10 mouse cellular contexts compared by ENCODE assay signal in genomic region chr3:52035404-52035803, GRCm38 (mm10).
DNase-seq lines count a peak whose midpoint lies in the region; TF ChIP-seq lines count a peak whose summit lies in the region.
"Had no signal": no experiment of that assay in that cellular context is flagged by ENCODE, and none has a peak within 500 bp of the region (broad histone marks: within the 10 kb centered on the region; RNA-seq: fewer than 3 reads in every experiment).

No protein-coding gene starts in this region.

- 53% methylated on average over 8 of the region's 8 CpGs for WGBS in kidney, adult 2 months

- H3K27me3 ChIP-seq in kidney, adult 2 months (replicated peaks; ENCODE audit: control insufficient read depth, insufficient read depth, low read length): no peaks in the 10 kb centered on the region
- H3K27me3 ChIP-seq: hindbrain, embryonic 12.5 days; neural tube, embryonic 13.5 days had no signal

- H3K27ac ChIP-seq in kidney, adult 2 months (ENCODE audit: insufficient read depth, low read depth, low read length): peak overlapping the region; percentile 7; the same call in 1 of the 2 replicates
- H3K27ac ChIP-seq: hindbrain, embryonic 12.5 days; left cerebral cortex, adult 2 months; neural tube, embryonic 13.5 days had no signal

- H3K4me1 ChIP-seq in kidney, adult 2 months (ENCODE audit: control insufficient read depth, insufficient read depth, low read length): peaks cover 10% of the 10 kb centered on the region; the same call in 1 of the 2 replicates

- H3K36me3 ChIP-seq in kidney, adult 2 months (ENCODE audit: control insufficient read depth, insufficient read depth, low read length): no peaks in the 10 kb centered on the region
- H3K36me3 ChIP-seq: hindbrain, embryonic 12.5 days; neural tube, embryonic 13.5 days had no signal

- TF ChIP-seq CTCF in kidney, adult 2 months (conservative IDR thresholded peaks at IDR 0.05; ENCODE audit: insufficient read depth, insufficient read length, low read depth, low read length): no peak

- no peak for TF ChIP-seq POLR2A in kidney, adult 2 months (IDR thresholded peaks at IDR 0.05; ENCODE audit: low read depth, low read length)

- no peak overlapping the region for H3K4me3 ChIP-seq in kidney, adult 2 months (ENCODE audit: insufficient read depth, low read depth, low read length)
- H3K4me3 ChIP-seq: hindbrain, embryonic 12.5 days; left cerebral cortex, adult 2 months; neural tube, embryonic 13.5 days had no signal

- DNase-seq in kidney, adult 2 months: no peak
- DNase-seq in kidney, postnatal 25 days: no peak
- DNase-seq in thymus, postnatal 0 days (ENCODE audit: low spot score): peak; percentile 46
- DNase-seq in thymus, adult 18-20 months: no peak
- peak; percentile 24 for DNase-seq in naive thymus-derived CD4-positive, alpha-beta T cell, adult 2 months (ENCODE audit: low read depth)
- DNase-seq in adrenal gland, postnatal 10 days: no peak
- DNase-seq in cerebellum, adult 11-12 months: no peak

Comparison
In these comparisons a context has a peak if more than half of its experiments do, and no peak if none do; other contexts are left out.
1. DNase-seq: peak in thymus, postnatal 0 days (single experiment) and naive thymus-derived CD4-positive, alpha-beta T cell, adult 2 months (single experiment); none in kidney, adult 2 months (single experiment), kidney, postnatal 25 days (0 of 2), thymus, adult 18-20 months (0 of 2), adrenal gland, postnatal 10 days (single experiment) and cerebellum, adult 11-12 months (single experiment).